Mouse (Mus musculus): ENCODE measurements around the gene Zbtb20. TPM values are rescaled to one million over a fixed set of nuclear protein-coding genes. Genes with fewer than 3 reads are reported as not detected.

Gene Zbtb20
- total RNA-seq, 2 experiments from 2014 or later = 317 to 369 TPM

DNA sequence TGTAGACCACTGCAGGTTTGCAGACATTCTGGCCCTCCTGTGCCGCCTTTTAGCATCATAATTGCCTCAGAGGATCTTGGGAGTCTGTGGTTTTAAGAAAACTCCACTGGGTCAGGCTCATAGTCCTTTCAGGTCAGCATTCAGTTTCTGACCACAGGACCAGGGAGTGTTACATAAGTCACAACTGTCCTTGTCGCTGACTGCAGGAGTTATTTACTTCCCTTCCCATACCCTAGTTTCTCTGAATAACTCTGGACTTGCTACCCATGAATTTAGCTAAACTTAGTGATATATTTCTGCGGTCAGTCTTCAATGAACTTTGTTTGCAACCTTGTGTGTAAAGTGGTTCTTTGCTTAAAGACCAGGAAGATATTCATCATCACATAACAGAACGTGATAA, 669.6 kb downstream of the Zbtb20 start:
- DNase-seq (ENCODE audit: low spot score in 2 of 2) = no peak

DNA sequence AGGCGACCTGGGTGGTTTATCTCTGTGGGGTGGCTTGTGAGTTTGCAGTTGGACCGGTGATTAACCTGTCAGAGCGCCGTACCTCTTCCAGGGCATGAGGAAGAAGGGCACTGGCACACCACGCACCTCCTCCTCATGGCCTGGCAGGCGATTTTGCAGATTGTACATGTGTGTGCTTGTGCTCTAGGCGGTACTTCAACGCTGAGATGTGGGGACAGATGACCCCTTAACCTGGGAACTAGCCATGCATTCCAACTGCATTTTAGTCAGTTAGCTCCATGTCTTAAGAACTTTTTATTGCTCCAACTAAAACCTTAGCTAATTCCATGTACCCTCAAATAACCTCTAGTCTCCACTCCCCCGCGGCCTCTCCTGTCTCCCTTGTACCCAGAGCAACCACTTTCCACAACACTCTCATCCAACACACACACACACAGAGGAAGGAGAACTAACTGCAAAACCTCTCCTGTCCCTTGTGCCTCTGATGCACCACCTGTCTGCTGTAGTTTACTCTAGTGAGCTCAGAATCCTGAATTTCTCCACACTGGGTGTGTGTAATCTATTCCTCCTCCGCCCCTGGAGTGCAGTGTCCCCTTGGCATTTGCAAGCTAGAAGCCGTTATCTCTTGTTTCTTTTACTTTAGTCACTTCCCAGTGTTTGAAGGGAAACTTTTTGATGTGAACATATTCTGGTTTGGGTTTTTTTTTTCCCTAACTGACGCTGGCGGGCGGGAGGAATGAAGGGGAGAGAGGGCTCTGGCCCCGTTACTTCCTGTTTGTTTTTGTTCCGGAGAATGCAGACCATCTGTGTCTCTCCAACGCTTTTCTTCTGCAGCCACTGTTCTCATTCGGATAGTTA, 671.9 kb downstream of the Zbtb20 start:
- DNase-seq (ENCODE audit: low spot score in 2 of 2) = no peak

DNA sequence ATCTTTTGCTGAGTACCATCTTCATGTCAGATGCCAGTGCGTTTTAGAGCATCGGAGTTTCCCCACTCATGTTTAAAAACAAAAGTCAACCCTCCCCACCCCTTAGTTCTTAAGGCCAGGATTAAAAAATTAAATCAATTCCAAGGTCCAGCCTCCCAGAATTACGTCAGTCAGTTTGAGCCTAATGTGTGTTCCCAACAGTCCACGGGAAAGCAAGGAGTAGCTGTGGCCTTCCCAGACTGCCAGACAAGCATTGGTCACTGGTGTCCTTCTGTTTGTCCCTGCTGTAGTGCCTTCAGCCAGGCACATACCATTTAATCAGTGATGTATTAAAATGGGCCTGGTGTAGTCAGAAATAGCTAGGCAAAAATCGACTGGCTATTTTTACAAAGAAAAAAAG, 673.1 kb downstream of the Zbtb20 start:
- DNase-seq (ENCODE audit: low spot score in 2 of 2) = no peak

DNA sequence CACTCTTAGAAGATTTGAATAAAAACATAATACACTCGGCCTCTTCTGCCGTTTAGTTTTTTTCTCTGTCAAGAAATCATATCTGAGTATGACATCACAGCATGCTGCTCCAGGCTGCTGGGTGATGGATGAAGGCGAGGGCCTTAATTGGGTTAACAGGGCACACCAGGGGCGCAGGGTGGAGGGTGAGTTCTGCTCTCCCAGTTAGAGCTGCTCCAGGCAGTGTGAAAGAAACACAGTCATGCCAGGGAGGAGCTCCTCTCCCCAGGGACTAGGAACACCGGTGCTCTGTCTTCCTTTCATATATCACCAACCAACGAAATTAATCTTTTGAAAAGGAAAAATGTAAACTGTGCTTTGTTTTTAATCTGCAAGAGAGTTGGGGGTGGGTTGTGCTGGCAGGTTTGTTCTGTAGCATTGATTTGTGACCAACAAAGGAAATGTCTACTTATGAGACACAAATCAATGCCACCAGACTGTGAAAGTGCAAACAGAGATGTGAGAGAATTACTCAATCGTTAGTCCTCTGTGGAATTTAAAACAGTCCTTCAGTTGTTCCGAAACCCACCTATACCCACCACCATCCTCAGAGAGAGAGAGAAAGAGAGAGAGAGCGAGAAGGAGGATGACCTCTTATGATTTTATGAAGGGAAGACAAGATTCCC, 673.9 kb downstream of the Zbtb20 start:
- no peak for DNase-seq (ENCODE audit: low spot score in 2 of 2)

DNA sequence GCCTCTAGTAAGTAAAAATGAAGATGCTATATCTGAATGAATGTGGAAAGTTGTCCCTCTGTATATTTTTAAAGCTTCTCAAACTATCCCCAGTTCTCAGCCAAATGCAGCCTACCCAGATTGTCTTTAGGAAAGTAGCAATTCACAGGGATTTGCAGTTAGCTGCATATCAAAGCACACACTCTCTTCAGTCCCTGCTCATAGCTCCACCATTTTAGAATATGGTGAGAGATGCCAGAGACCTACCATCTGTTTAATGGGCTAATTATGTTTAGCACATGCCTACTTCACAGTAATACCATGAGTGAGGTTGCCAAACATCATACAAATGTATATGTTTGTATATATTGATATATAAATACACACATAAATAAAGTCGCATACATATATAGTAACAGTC, 676.8 kb downstream of the Zbtb20 start:
- DNase-seq (ENCODE audit: low spot score in 2 of 2) = no peak

DNA sequence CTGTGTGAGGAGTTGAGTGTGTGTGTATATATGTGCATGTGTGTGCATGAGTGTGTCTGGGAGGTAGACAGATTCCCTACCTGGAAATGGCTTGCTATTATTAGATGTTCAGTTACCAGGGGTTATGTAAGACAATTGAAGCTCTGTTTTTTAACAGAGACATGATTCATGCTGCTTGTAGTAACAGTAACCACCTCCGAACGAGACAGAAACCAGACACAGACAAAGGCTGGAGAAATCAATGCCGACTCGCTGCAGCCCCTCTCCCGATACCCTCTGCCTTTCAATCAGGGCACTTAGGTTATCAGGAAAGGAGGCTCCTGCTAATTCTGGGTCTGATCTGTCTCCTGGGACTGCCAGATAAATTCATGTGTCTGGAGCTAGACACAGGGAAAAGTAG, 681.7 kb downstream of the Zbtb20 start:
- no peak for DNase-seq (ENCODE audit: low spot score in 2 of 2)

DNA sequence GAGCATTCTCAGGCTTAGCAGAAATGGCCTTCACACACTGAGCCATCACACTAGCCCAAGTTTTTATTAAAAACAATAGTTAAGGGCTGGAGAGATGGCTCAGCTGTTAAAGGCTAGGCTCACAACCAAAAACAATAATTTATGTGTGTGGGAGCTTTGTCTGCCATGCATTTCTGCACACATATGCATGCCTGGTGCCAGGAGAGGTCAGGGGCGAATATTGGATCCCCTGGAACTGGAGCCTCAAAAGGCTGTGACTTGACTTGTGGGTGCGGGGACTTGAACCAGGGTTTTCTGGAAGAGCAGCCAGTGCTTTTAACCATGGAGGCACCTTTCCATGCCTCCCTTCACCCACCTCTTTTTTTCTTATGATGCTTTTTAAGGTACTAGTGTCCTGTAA, 685.6 kb downstream of the Zbtb20 start:
- DNase-seq (ENCODE audit: low spot score in 2 of 2) = no peak

DNA sequence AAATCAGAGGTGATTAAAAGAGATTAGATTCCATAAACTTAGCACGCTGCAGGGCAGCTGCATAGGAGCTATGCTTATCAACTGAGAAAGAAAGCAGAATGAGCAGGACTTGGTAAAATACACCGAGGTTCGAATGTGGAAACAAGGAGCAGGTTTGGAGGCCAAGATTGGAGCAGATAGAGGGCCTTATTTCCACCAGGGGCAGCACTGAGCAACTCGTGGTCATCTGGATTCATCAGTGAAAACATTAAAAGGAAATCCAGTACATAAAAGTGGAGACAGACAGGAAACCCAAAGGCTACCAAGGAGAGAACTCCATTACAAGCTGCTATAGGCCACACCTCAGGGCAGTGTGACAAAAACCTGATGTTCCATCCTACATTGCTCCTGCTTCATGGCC, 686.3 kb downstream of the Zbtb20 start:
- no peak for DNase-seq (ENCODE audit: low spot score in 2 of 2)

DNA sequence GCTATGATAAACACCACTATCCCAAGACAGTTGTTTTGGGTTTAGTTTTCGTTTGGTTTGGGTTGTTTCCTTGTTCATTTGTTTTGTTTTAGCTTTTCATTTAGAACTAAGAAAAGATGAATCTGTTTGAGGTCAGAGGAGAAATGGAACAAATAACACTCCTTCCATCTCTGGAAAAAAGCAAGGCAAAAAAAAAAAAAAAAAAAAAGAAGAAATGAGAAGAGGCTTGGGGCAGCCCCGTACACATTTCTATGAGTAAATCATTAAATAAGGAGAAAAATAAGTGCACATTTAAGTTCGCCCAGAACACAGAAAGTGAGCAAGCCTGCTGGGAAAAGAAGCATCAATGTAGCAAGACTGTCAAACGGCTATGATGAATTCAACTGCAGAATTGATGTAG, 690.2 kb downstream of the Zbtb20 start:
- no peak for DNase-seq (ENCODE audit: low spot score in 2 of 2)

DNA sequence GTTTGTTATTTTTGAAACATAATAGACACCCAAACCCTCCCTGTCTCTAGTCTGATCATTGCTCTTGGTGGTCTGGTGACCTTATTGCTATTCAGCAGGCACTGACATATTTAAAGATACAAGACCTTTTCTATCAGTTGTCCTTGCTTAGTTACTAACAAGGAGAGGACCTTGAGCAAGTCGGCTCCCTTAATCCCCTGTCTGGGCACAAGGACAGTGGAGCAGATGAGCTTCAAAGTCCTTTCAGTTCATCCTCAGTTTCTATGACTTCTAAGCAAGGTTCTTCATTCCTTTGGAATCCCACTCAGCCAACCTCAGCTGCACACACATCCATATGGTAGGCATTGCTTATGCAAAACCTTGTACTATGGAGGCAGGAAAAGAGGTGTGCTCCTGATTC, 690.8 kb downstream of the Zbtb20 start:
- no peak for DNase-seq (ENCODE audit: low spot score in 2 of 2)

DNA sequence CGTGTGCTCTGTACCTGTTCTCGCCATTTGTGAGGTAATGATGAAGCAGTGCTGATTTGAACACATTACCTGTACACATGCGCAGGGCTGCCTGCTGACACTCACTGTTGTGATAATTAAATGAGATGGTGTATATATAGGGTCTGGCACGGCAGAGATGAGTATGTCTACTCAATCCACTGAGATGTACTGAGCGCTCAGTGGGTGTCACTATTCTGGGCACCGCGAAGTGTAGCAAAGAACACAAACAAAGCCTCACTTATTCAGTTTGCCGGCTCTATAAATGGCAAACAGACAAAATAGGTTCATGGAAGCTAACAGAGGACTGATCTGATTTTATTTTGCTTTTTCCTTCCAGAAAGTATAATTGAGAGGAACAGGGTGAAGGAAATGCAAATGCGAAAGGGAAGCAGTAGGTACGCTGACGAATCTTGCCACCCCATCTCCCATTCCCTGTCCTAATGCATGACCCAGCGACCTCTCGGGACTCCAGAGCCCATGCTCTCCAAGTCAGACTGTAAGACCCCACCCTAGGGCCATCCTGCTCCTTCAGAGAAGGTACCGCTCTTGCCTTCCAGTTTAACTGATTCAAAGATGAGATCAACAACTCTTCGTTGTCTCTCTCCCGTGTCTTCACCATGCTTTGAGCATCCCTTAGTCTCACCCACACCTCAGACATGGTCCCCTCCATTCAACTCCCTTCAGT, 695.8 kb downstream of the Zbtb20 start:
- DNase-seq (ENCODE audit: low spot score in 2 of 2) = no peak

DNA sequence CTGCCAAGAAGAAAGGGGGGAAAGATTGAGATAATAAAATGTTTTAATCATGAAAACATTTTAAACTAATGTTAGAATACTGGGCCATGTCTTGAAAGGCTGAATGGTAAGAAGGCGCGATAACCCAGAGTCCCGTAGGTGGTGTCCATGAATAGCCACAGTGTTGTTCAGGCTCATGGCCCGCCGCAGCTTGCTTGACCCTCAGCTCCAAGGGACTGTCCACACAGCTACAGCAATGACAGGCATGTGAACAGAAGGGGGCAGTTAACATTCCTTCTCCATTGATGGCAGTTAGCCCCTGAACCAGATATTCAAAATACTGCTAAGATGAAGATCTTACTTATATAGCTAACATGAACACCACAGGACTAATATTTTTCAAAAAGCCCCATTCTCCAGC, 696.5 kb downstream of the Zbtb20 start:
- no peak for DNase-seq (ENCODE audit: low spot score in 2 of 2)

DNA sequence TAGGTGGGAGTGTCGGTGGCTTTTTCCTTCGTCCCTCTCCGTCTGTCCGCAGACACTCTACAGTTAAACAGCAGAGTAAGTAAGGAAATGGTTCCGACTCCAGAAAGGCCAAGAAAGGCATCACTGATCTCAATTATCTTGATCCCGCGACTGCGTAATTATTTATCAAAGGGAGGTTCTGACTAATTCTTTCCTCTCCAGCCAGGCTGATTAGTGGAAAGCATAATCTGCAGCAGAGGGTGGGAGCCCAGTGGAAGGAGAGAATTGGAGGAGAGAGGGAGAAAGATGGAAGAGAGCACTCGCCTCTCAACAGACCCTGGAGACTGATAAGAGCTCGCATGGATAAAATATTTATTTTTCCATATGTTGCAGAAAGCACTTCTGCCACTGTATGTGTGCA, 697.1 kb downstream of the Zbtb20 start:
- DNase-seq (ENCODE audit: low spot score in 2 of 2) = no peak

DNA sequence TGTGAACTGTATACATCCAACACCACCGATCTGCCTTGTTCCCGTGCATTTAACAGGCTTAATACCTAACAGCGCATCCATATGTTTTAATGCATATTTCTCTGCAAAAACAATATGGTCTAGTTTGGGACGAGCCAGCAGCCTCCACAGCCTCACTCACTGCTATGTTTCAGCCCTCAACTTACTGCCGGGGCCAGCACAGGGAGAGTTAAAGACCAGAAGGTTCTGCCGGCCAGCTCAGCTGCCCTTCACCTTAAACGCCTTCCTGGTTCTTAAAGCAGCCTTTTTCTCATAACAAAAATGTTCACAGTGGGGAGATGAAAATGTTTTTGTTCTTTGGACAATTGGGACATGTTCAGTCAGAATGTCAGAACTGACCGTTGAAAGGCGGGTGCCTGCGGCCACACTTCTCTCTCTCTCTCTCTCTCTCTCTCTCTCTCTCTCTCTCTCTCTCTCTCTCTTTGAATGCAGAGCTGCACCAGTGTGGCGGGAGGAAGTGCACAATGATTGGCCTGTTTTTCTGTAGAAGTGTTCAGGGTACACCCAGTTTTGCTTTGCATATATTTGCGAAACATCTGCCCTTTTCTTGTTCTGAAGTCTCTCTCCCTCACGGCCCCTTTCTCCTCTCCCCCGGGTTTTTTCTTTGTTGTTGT, 697.6 kb downstream of the Zbtb20 start:
- no peak for DNase-seq (ENCODE audit: low spot score in 2 of 2)

DNA sequence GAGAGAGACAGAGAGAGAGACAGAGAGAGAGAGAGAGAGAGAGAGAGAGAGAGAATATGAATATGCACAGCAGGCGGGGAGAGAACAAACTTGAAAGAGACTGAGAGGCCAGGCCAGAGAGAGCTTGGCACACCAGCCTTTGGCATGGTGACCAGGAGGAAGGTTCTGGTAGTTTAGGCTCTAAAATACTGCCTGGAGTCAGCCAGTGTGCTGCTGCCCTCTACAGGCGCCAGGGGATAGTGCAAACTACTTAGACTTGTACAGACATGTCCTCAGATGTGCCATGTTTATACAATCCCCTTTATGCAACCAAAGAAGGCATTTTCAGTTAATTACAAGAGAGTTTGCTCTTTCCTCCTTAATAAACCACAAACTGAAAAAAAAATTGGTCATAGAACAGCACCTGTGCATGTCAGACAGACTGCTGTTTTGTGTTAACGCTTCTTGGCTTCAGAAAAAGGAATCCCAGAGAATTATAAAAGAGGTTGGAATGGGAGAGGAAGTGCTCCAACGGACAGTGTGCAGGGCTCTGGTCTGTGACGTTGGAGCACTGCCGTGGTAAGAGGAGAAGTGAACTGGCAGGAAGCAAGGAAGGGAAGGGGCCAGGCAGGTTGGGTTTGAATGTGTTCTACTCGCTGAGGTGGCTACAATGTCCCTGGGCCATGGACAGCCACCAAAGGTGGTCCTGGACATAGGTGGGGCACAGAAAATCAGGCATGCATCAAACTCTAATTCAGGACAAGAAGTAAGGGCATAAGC, 698.5 kb downstream of the Zbtb20 start:
- peak; percentile 89 to 96 for DNase-seq (ENCODE audit: low spot score in 2 of 2)

DNA sequence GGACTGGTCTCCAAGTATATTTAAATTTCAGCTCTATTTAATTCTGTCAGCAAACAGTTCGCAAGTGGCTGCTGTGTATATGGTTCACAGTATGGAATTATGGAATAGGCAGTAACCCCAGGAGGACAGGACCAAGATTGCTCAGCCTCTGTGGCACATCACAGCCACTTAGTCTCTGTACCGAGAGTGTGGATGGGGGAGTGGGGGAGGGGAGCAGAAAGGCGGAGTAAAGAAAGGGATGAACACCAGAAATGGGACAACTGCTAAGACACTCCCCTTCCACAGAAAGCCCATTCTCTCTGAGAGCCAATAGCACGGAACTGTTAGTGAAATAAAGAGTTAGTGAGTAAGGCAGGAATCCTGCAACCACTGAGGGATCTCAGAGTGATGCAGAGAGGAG, 699.4 kb downstream of the Zbtb20 start:
- no peak for DNase-seq (ENCODE audit: low spot score in 2 of 2)

DNA sequence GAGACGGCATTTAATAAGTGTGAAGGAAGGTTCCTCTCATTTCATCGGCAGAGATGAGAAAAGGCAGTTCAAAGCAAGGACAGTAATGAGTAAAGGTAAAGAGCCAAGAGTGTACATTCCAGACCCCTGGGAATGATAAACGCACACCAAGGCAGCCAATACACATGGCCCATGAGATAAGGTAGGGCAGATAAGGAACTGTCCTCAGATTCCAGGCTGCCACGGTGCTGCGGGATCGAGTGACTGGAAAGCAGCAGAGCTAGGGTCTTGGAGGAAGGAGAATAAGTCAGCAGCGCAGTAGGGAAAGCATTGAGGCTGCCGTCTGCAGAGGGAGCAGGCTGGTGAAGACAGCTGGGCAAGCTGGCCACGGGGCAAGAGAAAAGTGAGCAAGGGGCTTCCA, 699.8 kb downstream of the Zbtb20 start:
- no peak for DNase-seq (ENCODE audit: low spot score in 2 of 2)

DNA sequence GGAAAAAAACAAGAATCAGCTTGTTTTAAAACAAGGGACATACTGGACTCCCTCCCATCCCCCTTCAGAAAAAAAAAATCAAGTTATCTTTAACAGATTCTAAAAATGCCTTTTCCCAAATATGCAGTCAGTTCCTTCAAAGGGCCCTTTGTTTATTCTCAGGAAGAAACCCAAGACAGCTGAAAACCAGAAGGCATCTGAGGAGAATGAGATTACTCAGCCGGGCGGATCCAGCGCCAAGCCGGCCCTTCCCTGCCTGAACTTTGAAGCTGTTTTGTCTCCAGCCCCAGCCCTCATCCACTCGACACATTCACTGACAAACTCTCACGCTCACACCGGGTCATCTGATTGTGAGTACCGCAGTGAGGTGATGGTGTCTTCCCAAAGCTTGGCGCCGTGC, 701.7 kb downstream of the Zbtb20 start:
- peak in 1 of 2 experiments; percentile 79 for DNase-seq (ENCODE audit: low spot score in 2 of 2)

DNA sequence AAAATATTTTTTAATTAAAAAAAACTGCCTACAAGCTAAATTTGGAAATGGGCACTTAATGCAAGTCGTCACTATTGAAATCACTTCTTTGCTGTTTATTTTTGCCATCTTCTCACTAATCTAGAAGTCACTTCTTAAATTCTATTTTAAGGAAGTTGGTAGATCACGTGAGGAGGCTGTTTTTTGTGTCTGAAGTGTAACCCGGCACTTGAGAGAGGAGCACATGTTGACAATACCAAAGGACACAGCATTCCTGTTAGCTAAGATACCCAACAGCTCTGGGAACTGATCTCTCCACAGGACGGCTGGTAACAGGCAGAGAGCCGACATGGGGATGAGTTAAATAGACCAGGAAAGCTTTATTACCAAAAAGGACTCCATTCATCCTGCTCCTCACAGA, 702.7 kb downstream of the Zbtb20 start:
- DNase-seq (ENCODE audit: low spot score in 2 of 2) = no peak

DNA sequence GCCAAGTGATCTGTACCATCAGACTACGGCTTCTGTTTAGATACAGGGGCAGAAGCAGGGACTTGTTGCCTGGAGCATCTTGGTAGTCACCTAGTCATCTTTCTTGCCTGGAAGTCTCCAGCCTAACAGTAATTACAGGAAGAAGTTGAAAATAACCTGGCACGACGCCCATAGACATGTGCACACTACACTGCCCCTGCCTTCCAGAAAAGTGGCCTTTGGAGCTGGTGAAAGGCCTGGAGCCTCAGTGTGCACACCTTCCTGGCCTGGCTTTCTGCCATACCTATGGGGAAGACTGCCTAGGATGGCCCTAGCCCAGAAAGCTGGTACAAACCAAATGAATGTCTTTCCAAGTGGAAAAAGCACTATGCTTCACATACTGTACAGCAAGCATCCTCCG, 703.4 kb downstream of the Zbtb20 start:
- DNase-seq (ENCODE audit: low spot score in 2 of 2) = no peak

DNA sequence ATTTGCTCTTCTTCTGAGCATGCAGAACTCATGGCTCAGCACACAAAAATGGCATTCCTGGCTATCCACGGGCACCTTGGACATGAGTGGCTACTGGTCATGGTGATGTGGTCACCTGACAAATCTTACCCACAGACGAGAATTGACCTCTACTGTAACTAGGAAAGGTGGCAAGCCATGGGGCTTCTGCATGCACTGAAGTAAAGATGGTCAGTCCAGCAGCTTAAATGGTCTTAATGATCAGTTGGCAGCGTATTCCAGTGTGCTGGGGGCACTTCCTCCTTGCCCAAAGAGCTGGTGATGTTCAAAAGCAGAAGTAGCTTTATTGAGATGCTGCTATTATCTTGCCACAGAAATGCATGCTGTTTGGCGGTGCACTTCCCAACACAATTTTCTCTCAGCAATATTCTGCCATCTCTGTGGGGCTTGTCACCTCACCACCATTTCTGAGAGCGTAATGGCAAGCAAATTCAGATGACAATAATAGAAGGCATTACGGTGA, 704.7 kb downstream of the Zbtb20 start:
- no peak for DNase-seq (ENCODE audit: low spot score in 2 of 2)
